Mouse (Mus musculus): ENCODE results near the gene Gm14137.

DNA sequence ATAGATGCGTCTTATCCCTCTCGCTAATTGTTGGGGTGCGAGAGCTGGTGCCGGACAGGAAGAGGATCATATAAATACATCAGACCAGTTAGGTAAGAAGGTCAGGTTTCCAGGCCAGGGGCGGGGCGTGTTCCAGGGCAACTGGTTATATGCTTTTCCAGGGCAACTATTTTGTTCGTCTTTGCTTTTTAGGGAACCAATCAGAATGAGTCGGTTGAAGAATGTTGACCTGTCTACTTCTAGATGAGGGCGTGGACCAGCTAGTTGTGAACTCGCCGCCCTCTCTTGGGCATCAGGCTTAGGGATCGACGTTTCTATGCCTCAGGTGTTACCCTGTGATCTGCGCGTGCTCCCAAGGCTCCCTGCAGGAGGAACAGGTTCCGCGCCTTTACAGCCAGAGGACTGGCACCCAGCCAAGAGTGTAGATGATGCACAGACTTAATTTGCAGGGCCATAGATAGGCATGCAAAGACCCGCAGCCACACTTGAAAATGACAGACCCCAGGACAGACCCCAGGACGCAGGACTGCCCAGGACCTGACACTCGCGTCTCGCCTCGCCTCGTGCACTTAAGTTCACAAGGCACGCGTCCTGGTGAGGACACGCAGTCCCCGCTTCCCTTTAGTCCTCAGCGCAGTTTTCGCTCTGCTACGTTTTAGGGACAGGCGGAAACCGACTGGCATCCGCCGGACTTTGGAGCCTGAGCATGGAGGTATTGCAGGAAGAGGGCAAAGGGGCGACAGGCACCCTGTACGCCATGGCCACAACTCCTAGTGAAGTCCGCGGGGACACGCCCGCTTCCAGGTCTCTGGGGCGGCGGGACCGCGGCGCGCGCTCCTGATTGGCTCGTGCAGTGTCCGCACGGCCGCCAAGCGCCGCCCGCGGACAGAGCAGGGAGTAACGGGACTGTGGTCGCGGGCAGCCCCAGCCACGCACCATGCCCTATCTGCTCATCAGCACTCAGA lies 7.1 kb upstream of the Gm14137 start, which contains the start of gene Gchfr:
- TF ChIP-seq POLR2A (IDR thresholded peaks at IDR 0.05; ENCODE audit: borderline replicate concordance, extremely low read depth, low read depth, low read length) = no peak
- TF ChIP-seq CTCF (IDR thresholded peaks at IDR 0.05; ENCODE audit: insufficient read depth, low read length) = no peak

Data from lung, adult 2 months (tissue).